Mouse (Mus musculus): ENCODE data around the gene Cyp4f16.
"Not testable (repeated sequence)": the region's sequence is repeated elsewhere in the genome, so short reads cannot be mapped to it uniquely, and the experiment has no call there.

The Cyp4f16 gene

GRCm38 (mm10) chr17:32550377-32550776, 14.0 kb downstream of the Cyp4f16 start:
- in situ Hi-C loops (cut with MboI, MseI), result not testable (repeated sequence)

GRCm38 (mm10) chr17:32550900-32551770, 14.8 kb downstream of the Cyp4f16 start:
- in situ Hi-C loops (cut with MboI, MseI), result no loop called here

GRCm38 (mm10) chr17:32553016-32553415, 16.7 kb downstream of the Cyp4f16 start:
- in situ Hi-C loops (cut with MboI, MseI), result not testable (repeated sequence)

GRCm38 (mm10) chr17:32554368-32554767, 18.0 kb downstream of the Cyp4f16 start:
- in situ Hi-C loops (cut with MboI, MseI), result not testable (repeated sequence)

- in situ Hi-C loops (cut with MboI, MseI), result not testable (repeated sequence)
These were observed 26.9 kb downstream of the Cyp4f16 start for GRCm38 (mm10) chr17:32563301-32563700.

GRCm38 (mm10) chr17:32573286-32573685, 36.9 kb downstream of the Cyp4f16 start:
- in situ Hi-C loops (cut with MboI, MseI), result not testable (repeated sequence)

GRCm38 (mm10) chr17:32577496-32578186, 41.3 kb downstream of the Cyp4f16 start:
- in situ Hi-C loops (cut with MboI, MseI), result no loop called here

- in situ Hi-C loops (cut with MboI, MseI), result no loop called here
These were observed 60.1 kb downstream of the Cyp4f16 start for GRCm38 (mm10) chr17:32596494-32596893.

Measured in T-helper 2 cell (primary cell).